19 mouse cellular contexts compared by ENCODE assay signal in genomic region chr4:130766926-130767325, GRCm38 (mm10).
"Had no signal": no experiment of that assay in that cellular context is flagged by ENCODE, and none has a peak within 500 bp of the region (broad histone marks: within the 10 kb centered on the region; RNA-seq: fewer than 3 reads in every experiment).

No protein-coding gene starts in this region.

- H3K4me3 ChIP-seq: layer of hippocampus, adult 2 months; limb, embryonic 10.5 days; limb, embryonic 13.5 days; liver, embryonic 13.5 days; midbrain, embryonic 12.5 days; myocyte; neural tube, embryonic 13.5 days had no signal

- ATAC-seq: midbrain, embryonic 16.5 days had no signal

- H3K4me2 ChIP-seq: limb, embryonic 13.5 days; liver, embryonic 13.5 days; midbrain, embryonic 12.5 days; neural tube, embryonic 13.5 days had no signal

- H3K27me3 ChIP-seq: limb, embryonic 13.5 days; liver, embryonic 13.5 days; midbrain, embryonic 12.5 days; neural tube, embryonic 13.5 days had no signal

- H3K9me3 ChIP-seq: limb, embryonic 10.5 days; limb, embryonic 13.5 days; liver, embryonic 13.5 days; midbrain, embryonic 12.5 days; neural tube, embryonic 13.5 days had no signal

- H3K4me1 ChIP-seq: limb, embryonic 10.5 days; limb, embryonic 13.5 days; midbrain, embryonic 12.5 days; neural tube, embryonic 13.5 days had no signal

- H3K27ac ChIP-seq: kidney, postnatal 0 days; layer of hippocampus, adult 2 months; limb, embryonic 10.5 days; limb, embryonic 13.5 days; liver, embryonic 13.5 days; midbrain, embryonic 12.5 days; neural tube, embryonic 13.5 days; stomach, postnatal 0 days had no signal

- DNase-seq: kidney, adult 2 months; kidney, postnatal 25 days; layer of hippocampus, postnatal 36 days; liver, embryonic 13.5 days; lung, adult 2 months; lung, postnatal 14 days; lung, postnatal 4 days; thymus, adult 2 months; thymus, postnatal 14 days; thymus, postnatal 4 days had no signal

- H3K9ac ChIP-seq: limb, embryonic 13.5 days; liver, embryonic 13.5 days; midbrain, embryonic 12.5 days; neural tube, embryonic 13.5 days had no signal
